Mouse (Mus musculus): Measurements from ENCODE around the gene Cux2. TPM values are rescaled to one million over a fixed set of nuclear protein-coding genes. Genes with fewer than 3 reads are reported as not detected.

Gene Cux2
- polyA plus RNA-seq, 1 experiment: 65.9 TPM

DNA sequence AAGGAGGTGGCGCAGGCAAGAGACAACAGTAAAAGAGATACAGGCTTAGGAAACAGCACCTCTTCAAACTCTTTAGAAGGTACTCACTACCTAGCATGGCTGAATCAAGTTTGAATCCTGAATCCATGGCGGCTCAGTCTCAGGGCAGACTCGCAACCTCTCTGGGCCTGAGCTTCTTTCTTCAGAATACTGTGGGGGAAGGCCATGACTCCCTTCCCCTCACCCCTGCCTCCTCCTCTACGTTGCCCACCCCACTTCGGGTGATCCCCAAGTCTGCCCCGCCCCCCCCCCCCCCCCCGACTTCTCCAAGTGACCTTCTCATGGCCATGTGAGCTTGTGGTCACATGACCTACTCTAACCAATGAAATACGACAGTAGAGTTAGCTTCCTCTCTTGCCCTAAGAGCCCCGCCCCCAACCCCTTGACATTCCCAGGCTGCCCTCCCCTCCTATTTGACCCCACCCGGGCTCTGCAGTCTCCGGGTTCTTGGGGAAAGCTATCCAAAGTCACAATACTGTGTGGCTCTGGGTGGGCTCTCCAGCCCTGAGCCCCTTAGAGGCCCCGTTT, 10.9 kb upstream of the Cux2 start:
- no peak for DNase-seq (ENCODE audit: extremely low spot score in 1 of 2, low spot score in 1 of 2)

GRCm38 (mm10) chr5:122059060-122060017, 9.4 kb upstream of the Cux2 start:
- peak in 1 of 2 experiments; percentile 65 for DNase-seq (ENCODE audit: extremely low spot score in 1 of 2, low spot score in 1 of 2)

DNA sequence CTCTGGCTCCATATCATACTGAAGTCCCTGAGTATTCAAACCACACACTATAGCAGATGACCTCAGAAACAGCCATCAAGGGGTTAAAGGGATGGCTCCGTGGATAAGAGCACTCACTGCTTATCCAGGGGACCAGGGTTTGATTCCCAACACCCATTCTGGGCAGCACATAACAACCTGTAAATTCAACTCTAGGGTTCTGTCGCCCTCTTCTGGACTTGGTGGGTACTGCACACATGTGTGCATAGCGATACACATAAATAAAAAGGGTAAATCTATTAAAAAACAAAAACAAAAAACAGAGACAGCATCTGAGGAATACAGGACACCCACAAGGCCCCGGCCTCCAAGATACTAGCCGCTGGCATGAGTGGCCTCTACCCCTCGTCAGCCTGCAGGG, 7.7 kb upstream of the Cux2 start:
- DNase-seq (ENCODE audit: extremely low spot score in 1 of 2, low spot score in 1 of 2): no peak

DNA sequence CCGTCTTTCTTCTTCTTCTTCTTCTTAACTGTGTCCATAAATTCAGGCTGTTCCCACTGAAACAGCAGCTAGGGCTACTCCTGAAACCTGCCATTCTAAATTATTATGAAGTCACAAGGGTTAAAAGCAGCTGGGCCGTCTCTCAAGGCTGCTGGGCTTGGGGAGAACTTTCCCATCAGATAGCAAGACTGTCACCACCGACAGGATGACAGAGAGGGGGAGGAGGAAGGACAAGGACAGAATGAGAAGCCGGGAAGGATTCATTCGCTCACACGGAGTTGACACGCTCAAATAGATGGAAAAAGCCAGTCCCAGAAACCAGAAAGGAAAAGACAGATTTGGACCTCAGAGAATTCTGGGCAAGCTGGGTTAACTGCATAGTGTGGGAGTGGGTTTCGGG, 6.7 kb upstream of the Cux2 start:
- DNase-seq (ENCODE audit: extremely low spot score in 1 of 2, low spot score in 1 of 2): no peak

DNA sequence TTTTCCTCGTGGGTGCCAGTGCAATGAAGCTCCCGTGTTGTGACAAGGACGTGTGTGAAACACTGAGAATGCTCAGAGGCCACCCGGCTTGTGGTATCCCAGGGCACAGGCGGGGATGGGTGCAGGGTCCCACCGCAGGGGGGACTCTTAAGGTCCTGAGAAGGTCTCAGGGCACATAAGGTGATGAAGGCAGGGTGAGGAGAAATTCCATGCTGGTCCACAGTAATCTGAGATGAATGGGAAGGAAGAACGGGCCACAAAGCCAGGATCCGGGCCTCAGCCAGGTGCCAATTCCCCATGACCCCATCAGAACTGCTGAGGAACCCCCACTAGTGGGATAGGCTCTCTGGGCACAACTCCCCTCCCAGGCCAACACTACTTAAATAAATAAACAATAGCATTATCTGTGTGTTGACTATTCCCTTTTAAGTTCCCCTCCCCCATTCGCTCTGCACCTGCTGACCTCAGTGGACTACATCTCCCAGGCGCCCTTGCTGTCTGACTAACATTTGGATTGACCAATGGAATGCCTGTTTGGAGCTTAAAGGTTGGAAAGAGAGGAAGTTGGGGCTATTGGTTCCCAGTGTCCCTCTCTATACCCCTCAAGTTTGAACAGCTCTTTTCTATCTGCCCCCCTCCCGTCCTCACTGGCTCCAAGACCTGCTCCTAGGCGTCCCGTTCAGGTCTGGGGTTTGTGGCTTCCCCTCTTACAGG, 4.4 kb upstream of the Cux2 start:
- DNase-seq (ENCODE audit: extremely low spot score in 1 of 2, low spot score in 1 of 2): peak in 1 of 2 experiments; percentile 63

GRCm38 (mm10) chr5:122053587-122053986, 3.7 kb upstream of the Cux2 start:
- DNase-seq (ENCODE audit: extremely low spot score in 1 of 2, low spot score in 1 of 2): no peak

GRCm38 (mm10) chr5:122050832-122051105, 867 bp upstream of the Cux2 start:
- no peak for DNase-seq (ENCODE audit: extremely low spot score in 1 of 2, low spot score in 1 of 2)

GRCm38 (mm10) chr5:122049664-122050016, 262 bp downstream of the Cux2 start:
- peak in 1 of 2 experiments; percentile 58 for DNase-seq (ENCODE audit: extremely low spot score in 1 of 2, low spot score in 1 of 2)

- no peak for DNase-seq (ENCODE audit: extremely low spot score in 1 of 2, low spot score in 1 of 2)
These were observed 927 bp downstream of the Cux2 start for GRCm38 (mm10) chr5:122048686-122049663.

GRCm38 (mm10) chr5:122048252-122048651, 1.6 kb downstream of the Cux2 start:
- no peak for DNase-seq (ENCODE audit: extremely low spot score in 1 of 2, low spot score in 1 of 2)

- no peak for DNase-seq (ENCODE audit: extremely low spot score in 1 of 2, low spot score in 1 of 2)
These were observed 2.1 kb downstream of the Cux2 start for GRCm38 (mm10) chr5:122047791-122048190.

- peak; percentile 56 to 77 for DNase-seq (ENCODE audit: extremely low spot score in 1 of 2, low spot score in 1 of 2)
These were observed 6.3 kb downstream of the Cux2 start for GRCm38 (mm10) chr5:122043567-122043966.

DNA sequence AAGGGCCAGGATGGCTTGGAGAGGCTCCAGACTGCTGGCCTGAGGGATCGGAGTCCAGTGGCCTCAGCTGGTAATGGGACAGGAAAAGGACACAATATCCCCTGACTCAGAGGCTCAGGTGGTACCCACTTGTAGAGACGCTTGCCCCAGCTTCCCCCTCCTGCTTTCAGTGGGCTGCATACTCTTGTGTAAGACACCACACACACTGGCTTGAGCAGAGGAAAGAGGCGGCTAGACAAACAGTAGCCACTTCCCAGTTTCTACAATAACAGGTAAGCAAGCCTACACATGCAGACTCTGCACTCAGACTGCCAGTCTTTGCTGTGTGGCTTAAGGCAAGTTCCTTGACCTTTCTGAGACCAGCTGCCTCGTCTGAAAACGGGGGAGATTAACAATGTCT, 14.6 kb downstream of the Cux2 start:
- no peak for DNase-seq (ENCODE audit: extremely low spot score in 1 of 2, low spot score in 1 of 2)

DNA sequence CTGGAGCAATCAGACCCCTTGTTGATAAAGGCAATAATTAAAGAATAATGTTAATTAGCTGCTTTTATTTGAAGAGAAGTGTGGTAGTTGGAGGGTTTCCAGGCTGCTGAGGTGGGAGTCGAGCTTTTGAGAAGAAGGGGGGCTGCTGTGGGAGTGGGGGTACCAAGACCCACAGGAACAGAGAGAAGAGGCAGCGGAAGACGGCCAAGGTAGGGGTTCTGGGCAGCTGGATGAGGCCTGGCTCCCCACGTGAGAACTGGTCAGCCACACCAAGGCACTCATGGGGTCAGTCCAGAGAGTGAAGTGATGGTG, 16.8 kb downstream of the Cux2 start:
- DNase-seq (ENCODE audit: extremely low spot score in 1 of 2, low spot score in 1 of 2): no peak

GRCm38 (mm10) chr5:122032471-122033166, 17.3 kb downstream of the Cux2 start:
- no peak for DNase-seq (ENCODE audit: extremely low spot score in 1 of 2, low spot score in 1 of 2)

DNA sequence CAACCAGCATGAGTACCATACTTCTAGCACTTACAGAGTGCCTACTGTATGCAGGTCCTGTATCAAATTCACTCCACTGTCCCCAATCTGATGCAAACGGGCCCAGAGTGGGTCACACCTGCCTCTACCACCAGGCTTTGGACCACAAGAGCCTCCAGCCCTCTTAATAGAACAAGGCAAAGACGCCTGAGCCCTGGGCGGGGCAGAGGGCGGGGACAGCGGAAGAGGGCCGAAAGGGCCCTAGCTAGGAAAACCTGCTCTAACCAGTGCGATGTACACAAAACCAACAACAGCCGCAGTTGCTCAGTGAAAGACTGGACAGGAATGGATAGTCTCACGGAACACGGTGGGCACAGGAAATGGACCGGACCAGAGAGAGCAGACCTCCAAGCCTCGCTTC, 18.8 kb downstream of the Cux2 start:
- no peak for DNase-seq (ENCODE audit: extremely low spot score in 1 of 2, low spot score in 1 of 2)

DNA sequence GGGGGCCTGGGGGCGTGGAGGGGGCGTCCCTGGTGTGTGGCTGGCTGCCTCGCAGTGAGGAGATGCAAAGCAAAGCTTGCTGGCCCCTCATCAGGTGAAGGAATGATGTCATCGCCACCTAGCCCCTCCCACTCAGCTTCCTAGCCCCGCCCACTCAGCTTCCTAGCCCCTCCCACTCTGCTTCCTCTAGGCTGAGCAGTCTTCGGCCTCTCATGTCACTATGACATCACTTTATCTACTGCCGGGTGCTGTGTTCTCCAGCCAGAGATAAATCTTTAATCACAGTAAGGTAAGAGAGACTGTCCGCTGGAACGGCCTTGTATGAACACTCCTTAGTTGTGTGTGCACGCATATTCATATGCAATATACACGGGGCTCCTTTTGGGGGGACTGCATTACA, 19.3 kb downstream of the Cux2 start:
- no peak for DNase-seq (ENCODE audit: extremely low spot score in 1 of 2, low spot score in 1 of 2)

DNA sequence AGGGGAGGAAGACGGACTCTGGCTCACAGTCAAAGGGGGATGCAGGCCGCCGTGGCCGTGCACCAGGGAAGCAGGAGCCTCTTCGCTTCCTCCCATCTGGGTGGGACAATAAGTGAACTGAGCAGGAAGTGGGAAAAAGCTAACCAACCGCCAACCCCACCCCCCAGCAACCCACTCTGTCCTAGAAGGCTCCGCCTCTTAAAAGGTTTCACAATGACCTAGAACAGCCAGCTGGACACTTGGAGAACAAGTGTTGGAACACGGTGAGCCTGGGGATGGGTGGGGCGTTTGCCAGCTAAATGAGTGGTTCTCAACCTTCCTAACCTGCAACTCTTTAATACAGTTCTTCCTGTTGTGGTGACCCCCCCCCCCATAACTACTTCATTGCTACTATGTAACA, 23.1 kb downstream of the Cux2 start:
- no peak for DNase-seq (ENCODE audit: extremely low spot score in 1 of 2, low spot score in 1 of 2)

GRCm38 (mm10) chr5:122026284-122026683, 23.6 kb downstream of the Cux2 start:
- no peak for DNase-seq (ENCODE audit: extremely low spot score in 1 of 2, low spot score in 1 of 2)

GRCm38 (mm10) chr5:122025117-122025516, 24.8 kb downstream of the Cux2 start:
- DNase-seq (ENCODE audit: extremely low spot score in 1 of 2, low spot score in 1 of 2): no peak
